Mouse (Mus musculus): Measurements from ENCODE around the gene Slco1a6. TPM values are rescaled to one million over a fixed set of nuclear protein-coding genes. Genes with fewer than 3 reads are reported as not detected.

Gene Slco1a6
- polyA plus RNA-seq, 1 experiment from 2014 or later, result not detected

- H3K4me1 ChIP-seq (replicated peaks), result no peaks in the 10 kb centered on the region
- no peak overlapping the region for H3K4me2 ChIP-seq
- H3K27me3 ChIP-seq, result no peaks in the 10 kb centered on the region
- H3K27ac ChIP-seq (replicated peaks), result no peak overlapping the region
- no peaks in the 10 kb centered on the region for H3K36me3 ChIP-seq (replicated peaks)
- H3K9ac ChIP-seq, result no peak overlapping the region
- WGBS (ENCODE audit: insufficient replicate concordance), result 42% methylated on average over 2 of the region's 2 CpGs
- no peak overlapping the region for H3K4me3 ChIP-seq (replicated peaks)
- H3K9me3 ChIP-seq (replicated peaks), result no peaks in the 10 kb centered on the region
- ATAC-seq (ENCODE audit: insufficient read depth), result no peak
These were observed 172.6 kb downstream of the Slco1a6 start for GRCm38 (mm10) chr6:142035771-142036170.

Other genes with a start within 250 kb of the Slco1a6 start
- gene Gm6614, start 197.1 kb downstream of the Slco1a6 start, polyA plus RNA-seq (2015; fragmentation: Nextera tagmentation; extraction: Ambion mirVana), result not detected in 2 replicates
- 0.28 and 0.35 TPM in 2 replicates for gene Iapp, start 89.9 kb upstream of the Slco1a6 start, polyA plus RNA-seq (2015; fragmentation: Nextera tagmentation; extraction: Ambion mirVana)
- not detected in 2 replicates for gene Slco1a5, start 114.5 kb upstream of the Slco1a6 start, polyA plus RNA-seq (2015; fragmentation: Nextera tagmentation; extraction: Ambion mirVana)
- gene Pyroxd1, start 137.1 kb upstream of the Slco1a6 start, polyA plus RNA-seq (2015; fragmentation: Nextera tagmentation; extraction: Ambion mirVana), result 4.9 and 5.9 TPM in 2 replicates
- 12.6 and 14.2 TPM in 2 replicates for gene Recql, start 178.6 kb upstream of the Slco1a6 start, polyA plus RNA-seq (2015; fragmentation: Nextera tagmentation; extraction: Ambion mirVana)
- gene Golt1b, start 178.7 kb upstream of the Slco1a6 start, polyA plus RNA-seq (2015; fragmentation: Nextera tagmentation; extraction: Ambion mirVana), result 30.9 and 32.1 TPM in 2 replicates
- 0.09 and 0.13 TPM in 2 replicates for gene Spx, start 204.9 kb upstream of the Slco1a6 start, polyA plus RNA-seq (2015; fragmentation: Nextera tagmentation; extraction: Ambion mirVana)